Mouse (Mus musculus) cerebellum, adult 2 months (tissue): ENCODE data around the gene Zfp93. TPM values are rescaled to one million over a fixed set of nuclear protein-coding genes. Genes with fewer than 3 reads are reported as not detected.
"Not testable (repeated sequence)": the region's sequence is repeated elsewhere in the genome, so short reads cannot be mapped to it uniquely, and the experiment has no call there.

Experiments used
- DNase-seq, 2 experiments: peaks; one replicate each; pipeline ENCODE4 v3.0.0; 2021
- H3K27ac ChIP-seq: fragments of 200-500 bp; 2 replicates; pipeline ENCODE4 v1.5.1; 2012; ENCODE audit warnings: low read length, control low read depth, inconsistent platforms; ENCODE audit not compliant: insufficient read depth
- H3K27me3 ChIP-seq: fragments of 200-500 bp; 2 replicates; pipeline ENCODE4 v1.6.1; 2012; ENCODE audit warnings: inconsistent platforms, mild to moderate bottlenecking, low read length, moderate library complexity; ENCODE audit not compliant: control insufficient read depth, insufficient read depth
- H3K4me1 ChIP-seq: fragments of 200-500 bp; 2 replicates; pipeline ENCODE4 v1.6.1; 2011; ENCODE audit warnings: low read length; ENCODE audit not compliant: control insufficient read depth, insufficient read depth
- H3K4me3 ChIP-seq: fragments of 200-500 bp; replicated peaks from 2 replicates; pipeline ENCODE3; 2011; ENCODE audit warnings: mild to moderate bottlenecking, low read depth, low read length, control low read depth; ENCODE audit not compliant: insufficient read depth
- CTCF ChIP-seq: fragments of 200-500 bp; IDR thresholded peaks from 2 replicates; pipeline ENCODE4 v1.5.1; 2011; ENCODE audit warnings: low read depth, mild to moderate bottlenecking, control low read depth, low read length, moderate library complexity, borderline replicate concordance; ENCODE audit not compliant: insufficient read depth
- POLR2A ChIP-seq: fragments of 200-500 bp; IDR thresholded peaks from 2 replicates; pipeline ENCODE4 v1.6.1; 2011; ENCODE audit warnings: low read length, control low read depth, borderline replicate concordance; ENCODE audit not compliant: insufficient read depth
- WGBS: fragments of 180-500 bp; shearing (Covaris S2); methylation state at CpG from one replicate; pipeline ENCODE4 v1.1.7; 2018; 5-methylcytosine and 5-hydroxymethylcytosine counted together
- polyA plus RNA-seq: library from polyadenylated mRNA; depleted of rRNA; stranded (reverse); fragments of >200 nt; gene quantifications from 2 replicates; pipeline ENCODE4 v1.2.3, GENCODE M21; 2012

The Zfp93 gene
- polyA plus RNA-seq, 1 experiment = 9.2 TPM

- no peak overlapping the region for H3K27ac ChIP-seq
- no peaks in the 10 kb centered on the region; the same call in 1 of the 2 replicates for H3K4me1 ChIP-seq
- H3K4me3 ChIP-seq = no peak overlapping the region
- H3K27me3 ChIP-seq = no peaks in the 10 kb centered on the region
- 66% methylated on average over 24 of the region's 24 CpGs for WGBS
- TF ChIP-seq POLR2A = no peak
- TF ChIP-seq CTCF = no peak
- DNase-seq = no peak
Measured at GRCm38 (mm10) chr7:24268176-24269155, 1.8 kb upstream of the Zfp93 start.

GRCm38 (mm10) chr7:24269256-24269655 lies 964 bp upstream of the Zfp93 start:
- no peak for TF ChIP-seq POLR2A
- TF ChIP-seq CTCF = no peak
- DNase-seq = no peak
- Histone ChIP-seq H3K27me3 (no peaks in the 10 kb centered on the region), H3K4me1 (no peaks in the 10 kb centered on the region; the same call in 1 of the 2 replicates), H3K27ac (no peak overlapping the region), H3K4me3 (no peak overlapping the region)
- 79% methylated on average over 3 of the region's 3 CpGs for WGBS

GRCm38 (mm10) chr7:24269667-24270287 lies 443 bp upstream of the Zfp93 start:
- 31% methylated on average over 7 of the region's 7 CpGs for WGBS
- Histone ChIP-seq H3K4me1 (no peaks in the 10 kb centered on the region; the same call in 1 of the 2 replicates), H3K27ac (no peak overlapping the region), H3K27me3 (no peaks in the 10 kb centered on the region), H3K4me3 (peak overlapping the region; percentile 70)
- no peak for DNase-seq
- no peak for TF ChIP-seq POLR2A

DNA sequence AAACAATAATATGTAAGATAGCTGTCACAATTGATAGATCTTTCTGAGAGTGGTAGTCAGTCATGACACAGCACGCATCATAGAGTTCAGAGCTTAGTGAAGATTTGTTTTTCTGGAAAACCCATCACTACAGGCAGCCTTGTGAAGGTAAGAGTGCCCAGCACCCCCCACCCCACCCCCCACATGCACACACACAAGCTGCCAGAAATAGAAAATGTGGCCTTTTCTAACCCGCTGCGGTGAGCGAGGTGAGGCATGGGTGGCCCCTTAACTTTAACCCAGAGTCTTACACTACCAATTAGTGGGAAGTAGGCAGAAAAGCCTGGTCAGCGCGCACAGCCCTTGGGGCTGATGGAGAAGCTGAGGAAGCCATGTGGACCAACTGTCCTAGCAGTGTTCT lies 971 bp downstream of the Zfp93 start:
- no peak overlapping the region for H3K27ac ChIP-seq
- WGBS = 97% methylated on average over 6 of the region's 6 CpGs
- no peaks in the 10 kb centered on the region for H3K27me3 ChIP-seq
- no peaks in the 10 kb centered on the region; the same call in 1 of the 2 replicates for H3K4me1 ChIP-seq
- DNase-seq = no peak
- TF ChIP-seq CTCF (no peak), POLR2A (no peak)
- H3K4me3 ChIP-seq = no peak overlapping the region

- Histone ChIP-seq H3K4me1 (no peaks in the 10 kb centered on the region; the same call in 1 of the 2 replicates), H3K27ac (no peak overlapping the region), H3K27me3 (no peaks in the 10 kb centered on the region; the same call in 1 of the 2 replicates), H3K4me3 (no peak overlapping the region)
- no peak for DNase-seq
- TF ChIP-seq CTCF (no peak), POLR2A (no peak)
- 97% methylated on average over 4 of the region's 4 CpGs for WGBS
Measured at GRCm38 (mm10) chr7:24274456-24274855, 4.2 kb downstream of the Zfp93 start.

GRCm38 (mm10) chr7:24278771-24279170 lies 8.6 kb downstream of the Zfp93 start:
- not testable (repeated sequence) for H3K27me3 ChIP-seq, DNase-seq, H3K27ac ChIP-seq, H3K4me3 ChIP-seq, H3K4me1 ChIP-seq
- 91% methylated on average over 3 of the region's 3 CpGs for WGBS

DNA sequence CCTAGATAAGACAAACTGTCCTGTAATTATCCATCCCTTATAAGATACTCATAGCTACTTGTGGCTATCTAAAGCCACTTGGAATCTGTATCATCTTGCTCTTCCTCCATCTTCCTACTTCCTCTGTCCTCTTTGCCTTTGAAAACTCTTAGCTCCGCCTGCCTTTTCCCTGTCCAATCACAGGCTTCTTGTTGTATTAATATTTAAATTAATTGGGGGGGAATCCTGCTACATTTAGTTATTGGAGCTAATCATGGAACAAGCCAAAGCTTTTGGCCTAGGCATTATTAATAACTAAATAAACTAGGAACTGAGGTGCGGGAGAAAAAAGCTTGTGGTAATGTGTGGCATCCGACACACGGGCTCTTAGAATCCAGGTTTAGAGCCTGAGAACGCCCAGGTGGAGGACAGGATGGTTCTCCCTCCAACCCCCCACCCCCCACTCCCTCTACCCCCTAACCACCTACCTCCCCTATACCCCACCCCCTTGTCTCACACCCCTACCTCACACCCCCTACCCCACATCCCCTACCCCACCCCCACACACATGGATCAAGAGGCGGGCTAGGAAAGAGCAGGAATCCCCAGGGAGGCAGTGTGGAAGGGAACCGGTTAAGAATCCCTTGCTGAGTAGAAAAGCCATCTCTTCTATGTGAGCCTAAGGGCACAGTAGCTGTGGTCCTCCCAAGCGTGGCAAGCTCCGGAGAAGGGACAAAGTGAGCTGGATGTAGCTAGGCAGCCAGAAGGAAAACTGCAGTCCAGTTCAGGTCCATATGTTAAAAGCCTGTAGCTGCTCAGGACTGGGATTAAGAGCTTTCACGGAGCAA lies 10.0 kb downstream of the Zfp93 start:
- Histone ChIP-seq H3K27me3 (no peaks in the 10 kb centered on the region; the same call in 1 of the 2 replicates), H3K27ac (no peak overlapping the region), H3K4me3 (no peak overlapping the region), H3K4me1 (no peaks in the 10 kb centered on the region)
- TF ChIP-seq POLR2A (no peak), CTCF (no peak)
- DNase-seq = peak in 1 of 2 experiments; percentile 3
- WGBS = 56% methylated on average over 10 of the region's 10 CpGs

DNA sequence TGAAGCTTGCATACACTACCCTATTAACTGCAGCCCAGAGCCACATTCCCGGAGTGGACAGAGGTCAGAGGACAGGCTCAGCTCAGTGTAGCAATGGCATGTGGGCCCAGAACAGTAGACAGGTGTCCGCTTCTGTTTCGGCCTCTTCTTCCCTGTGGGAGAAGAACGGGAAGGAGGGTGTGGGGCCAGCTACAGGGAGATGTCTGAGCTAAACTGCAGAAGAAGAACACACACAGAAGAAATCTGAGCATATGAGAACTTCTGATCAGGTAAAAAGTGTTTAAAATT lies 10.6 kb downstream of the Zfp93 start:
- no peak for TF ChIP-seq CTCF
- TF ChIP-seq POLR2A = no peak
- WGBS = 58% methylated on average over 4 of the region's 4 CpGs

More for the DNA sequence above, 10.6 kb downstream of the Zfp93 start:
- no peak overlapping the region for H3K4me3 ChIP-seq
- H3K4me1 ChIP-seq = no peaks in the 10 kb centered on the region
- no peaks in the 10 kb centered on the region; the same call in 1 of the 2 replicates for H3K27me3 ChIP-seq
- no peak for DNase-seq
- no peak overlapping the region for H3K27ac ChIP-seq
